Mouse (Mus musculus): Measurements from ENCODE around the gene Mob2.

GRCm38 (mm10) chr7:142082179-142082578, 21.3 kb upstream of the Mob2 start:
- no peak for TF ChIP-seq CTCF (IDR thresholded peaks at IDR 0.05; ENCODE audit: extremely low read depth, insufficient read length, insufficient replicate concordance, low read depth, low read length)
- TF ChIP-seq POLR2A (IDR thresholded peaks at IDR 0.05; ENCODE audit: low read depth, low read length) = no peak
